Mouse (Mus musculus) erythroblast, embryonic 14.5 days (primary cell): ENCODE results near the gene Nmb. TPM values are rescaled to one million over a fixed set of nuclear protein-coding genes. Genes with fewer than 3 reads are reported as not detected.

ENCODE experiments used
- H3K27me3 ChIP-seq: 2 replicates; pipeline ENCODE4 v1.6.1; 2012; ENCODE audit warnings: inconsistent platforms; ENCODE audit not compliant: control insufficient read depth
- H3K36me3 ChIP-seq: 2 replicates; pipeline ENCODE4 v1.6.1; 2012; ENCODE audit warnings: mild to moderate bottlenecking, inconsistent platforms; ENCODE audit not compliant: control insufficient read depth
- H3K4me1 ChIP-seq: 2 replicates; pipeline ENCODE4 v1.6.1; 2012; ENCODE audit warnings: inconsistent platforms; ENCODE audit not compliant: control insufficient read depth
- H3K4me3 ChIP-seq: replicated peaks from 2 replicates; pipeline ENCODE3; 2012; ENCODE audit warnings: moderate library complexity, mild to moderate bottlenecking, inconsistent platforms
- H3K9me3 ChIP-seq: 2 replicates; pipeline ENCODE4 v1.6.1; 2012; ENCODE audit warnings: low read length, inconsistent platforms, mixed read lengths; ENCODE audit not compliant: control insufficient read depth
- GATA1 ChIP-seq: IDR thresholded peaks from 2 replicates; pipeline ENCODE4 v1.6.1; 2012; ENCODE audit warnings: low read length, inconsistent platforms, mixed read lengths
- TAL1 ChIP-seq: IDR thresholded peaks from 3 replicates; pipeline ENCODE4 v1.6.1; 2012; ENCODE audit warnings: low read length, inconsistent platforms, mixed read lengths
- polyA plus RNA-seq: library from polyadenylated mRNA; stranded (reverse); fragments of >175 nt; gene quantifications from 2 replicates; pipeline ENCODE4 v1.2.3, GENCODE M21; 2012

The Nmb gene
- polyA plus RNA-seq, 1 experiment = not detected

- Histone ChIP-seq H3K4me3 (peak overlapping the region; percentile 82), H3K36me3 (peaks cover 40% of the 10 kb centered on the region), H3K27me3 (no peaks in the 10 kb centered on the region), H3K4me1 (peaks cover 47% of the 10 kb centered on the region), H3K9me3 (no peaks in the 10 kb centered on the region)
- TF ChIP-seq GATA1 (no peak), TAL1 (no peak)
These were observed 3.2 kb downstream of the Nmb start for GRCm38 (mm10) chr7:80901541-80902274.

- Histone ChIP-seq H3K9me3 (no peaks in the 10 kb centered on the region), H3K36me3 (peaks cover 42% of the 10 kb centered on the region), H3K27me3 (no peaks in the 10 kb centered on the region), H3K4me1 (peaks cover 47% of the 10 kb centered on the region), H3K4me3 (peak within 1 kb of the TSS; percentile 82)
- peak; percentile 56 for TF ChIP-seq GATA1
- TF ChIP-seq TAL1 = no peak
These were observed 3.9 kb downstream of the Nmb start, which contains the start of gene Wdr73 for GRCm38 (mm10) chr7:80900944-80901501. Gene Wdr73, minus strand, starts transcription at chr7:80901269.

- Histone ChIP-seq H3K9me3 (no peaks in the 10 kb centered on the region), H3K36me3 (peaks cover 59% of the 10 kb centered on the region), H3K27me3 (no peaks in the 10 kb centered on the region), H3K4me3 (no peak overlapping the region), H3K4me1 (peaks cover 31% of the 10 kb centered on the region)
- TF ChIP-seq GATA1 (no peak), TAL1 (no peak)
These were observed 7.2 kb downstream of the Nmb start for GRCm38 (mm10) chr7:80897721-80898120.

- Histone ChIP-seq H3K4me1 (peaks cover 27% of the 10 kb centered on the region), H3K36me3 (peaks cover 65% of the 10 kb centered on the region), H3K9me3 (no peaks in the 10 kb centered on the region), H3K27me3 (no peaks in the 10 kb centered on the region), H3K4me3 (no peak overlapping the region)
- TF ChIP-seq TAL1 (no peak), GATA1 (no peak)
These were observed 7.7 kb downstream of the Nmb start for GRCm38 (mm10) chr7:80897134-80897533.

GRCm38 (mm10) chr7:80894815-80895519, 9.9 kb downstream of the Nmb start:
- no peak overlapping the region for H3K4me3 ChIP-seq
- peaks cover 13% of the 10 kb centered on the region for H3K4me1 ChIP-seq
- TF ChIP-seq TAL1 = no peak
- no peak for TF ChIP-seq GATA1
- H3K9me3 ChIP-seq = no peaks in the 10 kb centered on the region
- H3K36me3 ChIP-seq = peaks cover 82% of the 10 kb centered on the region
- no peaks in the 10 kb centered on the region for H3K27me3 ChIP-seq

GRCm38 (mm10) chr7:80894196-80894595, 10.7 kb downstream of the Nmb start:
- Histone ChIP-seq H3K36me3 (peaks cover 87% of the 10 kb centered on the region), H3K4me3 (no peak overlapping the region), H3K27me3 (no peaks in the 10 kb centered on the region), H3K4me1 (peaks cover 8% of the 10 kb centered on the region), H3K9me3 (no peaks in the 10 kb centered on the region)
- TF ChIP-seq GATA1 = no peak

- H3K27me3 ChIP-seq = no peaks in the 10 kb centered on the region
- no peak overlapping the region for H3K4me3 ChIP-seq
- H3K9me3 ChIP-seq = no peaks in the 10 kb centered on the region
- TF ChIP-seq TAL1 (no peak), GATA1 (no peak)
- peaks cover 88% of the 10 kb centered on the region for H3K36me3 ChIP-seq
- peaks cover 8% of the 10 kb centered on the region for H3K4me1 ChIP-seq
These were observed 11.1 kb downstream of the Nmb start for GRCm38 (mm10) chr7:80893753-80894129.

- peaks cover 85% of the 10 kb centered on the region for H3K36me3 ChIP-seq
- no peak for TF ChIP-seq GATA1
- TF ChIP-seq TAL1 = no peak
These were observed 11.7 kb downstream of the Nmb start for GRCm38 (mm10) chr7:80893086-80893752.

GRCm38 (mm10) chr7:80889841-80890241, 15.0 kb downstream of the Nmb start:
- Histone ChIP-seq H3K4me1 (peaks cover 4% of the 10 kb centered on the region), H3K4me3 (no peak overlapping the region), H3K27me3 (no peaks in the 10 kb centered on the region), H3K36me3 (peaks cover 57% of the 10 kb centered on the region), H3K9me3 (no peaks in the 10 kb centered on the region)
- TF ChIP-seq TAL1 = no peak
- no peak for TF ChIP-seq GATA1

More at GRCm38 (mm10) chr7:80893086-80893752, 11.7 kb downstream of the Nmb start:
- Histone ChIP-seq H3K4me1 (peaks cover 8% of the 10 kb centered on the region), H3K4me3 (no peak overlapping the region), H3K27me3 (no peaks in the 10 kb centered on the region), H3K9me3 (no peaks in the 10 kb centered on the region)
